Mouse (Mus musculus): ENCODE results near the gene Sebox. TPM values are rescaled to one million over a fixed set of nuclear protein-coding genes. Genes with fewer than 3 reads are reported as not detected.
"Not testable (repeated sequence)": the region's sequence is repeated elsewhere in the genome, so short reads cannot be mapped to it uniquely, and the experiment has no call there.

Sebox gene
- polyA plus RNA-seq, 1 experiment from 2014 or later: 0.09 TPM

DNA sequence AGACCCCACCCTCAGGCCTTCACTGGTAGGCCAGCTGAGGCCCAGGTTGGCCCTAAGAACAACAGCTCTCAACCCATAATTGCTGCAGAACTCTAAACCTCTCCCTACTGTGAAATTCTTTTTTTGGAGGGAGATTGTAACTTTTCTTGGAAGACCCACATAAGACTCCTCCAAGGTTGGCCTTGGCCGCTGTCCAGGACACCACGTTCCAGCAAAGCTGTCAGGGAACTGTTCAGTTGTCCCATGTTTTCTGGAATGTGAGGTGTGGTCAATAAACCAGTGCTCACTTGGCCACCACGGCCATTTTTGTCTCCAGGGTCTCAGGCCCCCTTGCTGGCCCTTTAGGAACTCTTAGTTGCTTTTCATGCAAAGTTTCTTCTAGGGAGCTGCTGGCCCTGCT lies 18.6 kb downstream of the Sebox start:
- Histone ChIP-seq H3K4me1 (replicated peaks) (no peaks in the 10 kb centered on the region), H3K27ac (no peak overlapping the region), H3K27me3 (no peaks in the 10 kb centered on the region), H3K4me2 (no peak overlapping the region), H3K4me3 (replicated peaks) (no peak overlapping the region), H3K9ac (no peak overlapping the region), H3K9me3 (replicated peaks) (no peaks in the 10 kb centered on the region), H3K36me3 (peaks cover 87% of the 10 kb centered on the region)
- no peak for ATAC-seq (ENCODE audit: low read depth)
- no peak for DNase-seq
- 83% methylated on average over 3 of the region's 3 CpGs for WGBS (ENCODE audit: insufficient replicate concordance)

DNA sequence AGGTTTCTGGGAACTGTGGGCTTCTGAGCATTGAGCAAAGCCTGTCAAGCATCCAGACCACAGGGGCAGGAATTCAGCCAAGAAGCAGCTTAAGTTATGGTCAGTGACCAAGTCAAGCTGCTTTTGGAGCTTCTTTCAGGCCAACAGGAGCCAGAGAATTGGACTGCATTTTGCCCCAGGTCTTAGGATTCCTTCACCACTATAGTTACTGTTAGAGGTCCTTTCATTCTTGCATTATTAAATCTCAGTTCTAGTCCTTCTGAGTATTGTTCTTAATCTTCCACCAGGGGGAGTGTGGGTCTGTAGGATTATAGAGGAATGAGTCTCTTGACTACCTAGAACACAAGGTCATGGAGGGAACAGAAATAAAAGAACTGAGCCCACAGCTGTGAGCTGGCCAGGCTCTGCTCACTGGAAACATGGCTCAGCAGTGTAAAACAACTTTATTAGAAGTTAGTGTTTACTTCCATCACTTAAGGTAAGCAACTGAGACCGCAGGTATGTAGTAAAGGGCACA lies 19.3 kb downstream of the Sebox start:
- Histone ChIP-seq H3K9me3 (replicated peaks) (no peaks in the 10 kb centered on the region), H3K4me1 (replicated peaks) (no peaks in the 10 kb centered on the region), H3K4me2 (no peak overlapping the region), H3K9ac (no peak overlapping the region), H3K27ac (no peak overlapping the region), H3K27me3 (no peaks in the 10 kb centered on the region), H3K4me3 (replicated peaks) (no peak overlapping the region), H3K36me3 (peaks cover 91% of the 10 kb centered on the region)
- DNase-seq: no peak
- 69% methylated on average over 1 of the region's 1 CpGs for WGBS (ENCODE audit: insufficient replicate concordance)
- ATAC-seq (ENCODE audit: low read depth): no peak

DNA sequence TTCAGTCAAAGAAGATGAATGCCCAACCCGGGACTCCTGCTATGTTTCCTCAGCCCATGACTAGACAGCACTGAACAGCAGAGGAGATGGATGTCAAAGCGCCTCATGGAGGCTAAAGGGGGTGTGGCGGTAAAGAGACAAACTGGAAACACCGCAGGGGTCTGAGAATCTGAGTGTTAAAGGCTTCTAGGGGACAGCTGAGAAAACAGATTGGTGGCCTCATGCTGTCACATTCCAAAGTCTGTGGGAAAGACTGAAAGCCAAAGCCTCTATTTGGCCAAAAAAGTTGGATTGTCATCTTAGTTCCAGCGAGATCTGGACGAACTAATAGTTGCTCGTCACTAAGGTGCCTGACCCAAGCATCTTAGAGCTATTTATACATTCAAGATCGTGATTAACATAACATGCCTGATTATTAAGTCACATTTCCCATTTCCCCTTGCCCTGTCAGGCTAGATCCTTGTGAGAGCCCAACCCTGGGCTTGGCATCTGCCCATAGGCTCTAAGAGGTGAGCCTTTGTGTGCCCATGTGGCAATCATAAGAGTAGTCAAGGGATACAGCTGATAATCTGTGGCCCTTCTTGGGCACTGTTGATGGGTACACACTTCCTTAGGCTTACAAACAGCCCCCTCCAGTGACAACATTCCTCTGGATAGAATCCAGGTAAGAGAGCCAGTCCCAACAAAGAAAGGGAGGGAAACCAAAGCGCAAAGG lies 20.2 kb downstream of the Sebox start:
- H3K27me3 ChIP-seq: no peaks in the 10 kb centered on the region
- no peak for ATAC-seq (ENCODE audit: low read depth)
- no peak overlapping the region for H3K27ac ChIP-seq
- H3K9ac ChIP-seq: no peak overlapping the region
- DNase-seq: no peak
- H3K36me3 ChIP-seq: peaks cover 91% of the 10 kb centered on the region
- H3K9me3 ChIP-seq (replicated peaks): no peaks in the 10 kb centered on the region
- H3K4me2 ChIP-seq: no peak overlapping the region
- WGBS (ENCODE audit: insufficient replicate concordance): 78% methylated on average over 9 of the region's 9 CpGs
- no peaks in the 10 kb centered on the region for H3K4me1 ChIP-seq (replicated peaks)
- no peak overlapping the region for H3K4me3 ChIP-seq (replicated peaks)

DNA sequence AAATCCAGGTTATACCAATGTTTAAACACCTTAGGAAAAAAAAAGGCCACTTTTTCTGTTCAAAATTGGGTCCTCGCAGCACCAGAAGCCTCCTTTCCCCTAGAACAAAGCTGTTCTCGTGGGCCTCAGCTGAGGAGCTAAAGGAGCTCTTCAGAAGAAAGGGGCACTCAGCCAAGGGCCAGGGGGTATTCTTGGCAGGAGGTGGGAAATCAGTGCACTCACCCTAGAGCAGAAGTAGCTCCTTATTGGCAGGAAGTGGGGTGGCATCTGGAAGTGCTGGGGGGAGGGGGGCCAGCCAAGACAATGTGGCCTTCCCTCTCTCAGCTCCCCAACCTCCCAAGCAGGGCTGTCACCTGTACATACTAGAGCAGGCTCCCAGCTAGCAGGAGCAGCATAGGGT lies 21.6 kb downstream of the Sebox start:
- Histone ChIP-seq H3K4me2 (no peak overlapping the region), H3K27me3 (no peaks in the 10 kb centered on the region), H3K9me3 (replicated peaks) (no peaks in the 10 kb centered on the region), H3K4me3 (replicated peaks) (no peak overlapping the region), H3K4me1 (replicated peaks) (no peaks in the 10 kb centered on the region), H3K9ac (no peak overlapping the region), H3K27ac (no peak overlapping the region), H3K36me3 (peaks cover 85% of the 10 kb centered on the region)
- whole genome bisulfite sequencing (ENCODE audit: insufficient replicate concordance): 76% methylated on average over 2 of the region's 2 CpGs
- ATAC-seq (ENCODE audit: low read depth): no peak
- no peak for DNase-seq

DNA sequence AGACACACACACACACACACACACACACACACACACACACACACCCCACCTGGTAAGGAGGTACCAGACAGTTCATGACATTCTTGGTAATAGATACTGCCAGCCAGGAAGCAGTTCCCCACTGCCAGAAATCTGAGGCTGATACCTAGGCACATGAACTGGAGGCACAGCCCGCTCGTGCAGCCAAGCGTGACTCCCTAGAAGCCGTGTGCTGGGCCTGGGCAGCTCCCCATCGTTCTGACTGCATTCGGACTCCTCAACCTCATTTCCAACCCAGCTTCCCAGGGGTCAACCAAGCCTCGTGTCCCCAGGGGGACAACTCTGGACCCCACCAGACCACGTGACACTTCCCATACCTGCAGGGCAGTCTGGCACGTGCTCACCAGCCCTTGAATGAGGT lies 25.5 kb downstream of the Sebox start:
- WGBS (ENCODE audit: insufficient replicate concordance): 77% methylated on average over 9 of the region's 9 CpGs
- Histone ChIP-seq H3K4me1 (replicated peaks) (no peaks in the 10 kb centered on the region; the same call in 1 of the 2 replicates), H3K4me2 (no peak overlapping the region), H3K27ac (no peak overlapping the region), H3K4me3 (replicated peaks) (no peak overlapping the region), H3K9ac (no peak overlapping the region), H3K27me3 (no peaks in the 10 kb centered on the region), H3K36me3 (peaks cover 48% of the 10 kb centered on the region), H3K9me3 (replicated peaks) (no peaks in the 10 kb centered on the region)
- ATAC-seq (ENCODE audit: low read depth): no peak
- no peak for DNase-seq

DNA sequence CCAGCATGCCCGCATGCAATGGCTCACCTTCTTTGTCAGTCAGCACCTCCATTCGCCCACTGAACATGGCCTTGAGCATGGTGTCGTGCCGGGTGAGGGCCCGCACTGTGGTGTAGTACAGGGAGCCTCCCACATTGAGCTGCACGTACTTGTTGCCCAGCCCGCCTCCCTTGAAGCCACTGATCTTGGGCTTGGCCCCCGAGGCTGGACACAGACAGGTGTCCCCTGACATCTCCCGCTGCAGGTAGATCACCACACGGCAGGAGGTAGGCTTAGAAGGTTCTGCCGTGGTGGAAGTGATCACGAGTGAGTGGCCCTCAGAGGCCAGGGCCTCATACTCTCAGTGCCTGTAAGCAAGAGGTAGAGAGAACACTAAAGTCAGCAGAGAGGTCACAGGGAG lies 26.8 kb downstream of the Sebox start:
- DNase-seq: no peak
- 74% methylated on average over 12 of the region's 12 CpGs for WGBS (ENCODE audit: insufficient replicate concordance)
- Histone ChIP-seq H3K9ac (no peak overlapping the region), H3K27me3 (no peaks in the 10 kb centered on the region), H3K27ac (no peak overlapping the region), H3K36me3 (peaks cover 35% of the 10 kb centered on the region), H3K9me3 (replicated peaks) (no peaks in the 10 kb centered on the region), H3K4me2 (no peak overlapping the region), H3K4me1 (replicated peaks) (peaks cover 10% of the 10 kb centered on the region), H3K4me3 (replicated peaks) (no peak overlapping the region)
- ATAC-seq (ENCODE audit: low read depth): no peak

DNA sequence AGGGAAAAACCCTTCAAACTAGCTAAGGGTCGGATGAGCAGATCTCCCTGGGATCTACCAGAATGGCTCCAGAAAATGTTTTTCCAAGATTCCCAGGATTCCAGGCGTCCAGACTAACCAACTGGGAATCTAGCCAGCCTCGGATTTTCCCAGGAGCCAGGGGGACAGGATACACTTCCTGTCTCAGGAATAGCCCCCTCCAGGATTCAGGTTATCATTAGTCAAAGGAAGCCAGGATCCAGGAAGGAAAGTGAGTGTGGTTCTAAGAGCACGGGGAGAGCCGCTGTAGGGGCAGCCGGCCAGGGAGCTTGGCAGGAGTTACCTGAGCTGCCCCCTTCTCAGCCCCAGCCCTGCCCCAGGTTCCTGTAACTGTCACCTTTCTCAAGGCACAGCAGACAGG lies 27.8 kb downstream of the Sebox start:
- no peaks in the 10 kb centered on the region for H3K9me3 ChIP-seq (replicated peaks)
- DNase-seq: no peak
- no peak for ATAC-seq (ENCODE audit: low read depth)
- H3K27ac ChIP-seq: peak overlapping the region; percentile 24; the same call in 1 of the 2 replicates
- H3K9ac ChIP-seq: no peak overlapping the region
- peaks cover 16% of the 10 kb centered on the region for H3K4me1 ChIP-seq (replicated peaks)
- H3K27me3 ChIP-seq: no peaks in the 10 kb centered on the region
- H3K4me3 ChIP-seq (replicated peaks): no peak overlapping the region
- peaks cover 30% of the 10 kb centered on the region for H3K36me3 ChIP-seq
- H3K4me2 ChIP-seq: no peak overlapping the region
- 52% methylated on average over 6 of the region's 6 CpGs for WGBS (ENCODE audit: insufficient replicate concordance)

DNA sequence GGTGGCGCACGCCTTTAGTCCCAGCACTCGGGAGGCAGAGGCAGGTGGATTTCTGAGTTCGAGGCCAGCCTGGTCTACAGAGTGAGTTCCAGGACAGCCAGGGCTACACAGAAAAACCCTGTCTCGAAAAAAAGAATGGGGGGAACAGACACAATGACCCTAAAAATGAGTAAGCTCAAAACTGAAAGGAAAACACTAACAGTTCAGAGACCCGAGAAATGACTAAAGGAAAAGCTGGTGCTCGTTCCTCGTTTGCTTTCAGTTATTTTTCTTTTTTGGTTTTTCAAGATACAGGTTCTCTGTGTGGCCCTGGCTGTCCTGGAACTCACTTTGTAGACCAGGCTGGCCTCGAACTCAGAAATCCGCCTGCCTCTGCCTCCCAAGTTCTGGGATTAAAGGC lies 28.3 kb downstream of the Sebox start:
- H3K9ac ChIP-seq; H3K4me3 ChIP-seq (replicated peaks); H3K27me3 ChIP-seq; H3K27ac ChIP-seq; H3K9me3 ChIP-seq (replicated peaks); ATAC-seq (ENCODE audit: low read depth); H3K4me2 ChIP-seq; DNase-seq: not testable (repeated sequence)
- Histone ChIP-seq H3K4me1 (replicated peaks) (peaks cover 16% of the 10 kb centered on the region), H3K36me3 (peaks cover 26% of the 10 kb centered on the region)
- whole genome bisulfite sequencing (ENCODE audit: insufficient replicate concordance): 75% methylated on average over 10 of the region's 10 CpGs

DNA sequence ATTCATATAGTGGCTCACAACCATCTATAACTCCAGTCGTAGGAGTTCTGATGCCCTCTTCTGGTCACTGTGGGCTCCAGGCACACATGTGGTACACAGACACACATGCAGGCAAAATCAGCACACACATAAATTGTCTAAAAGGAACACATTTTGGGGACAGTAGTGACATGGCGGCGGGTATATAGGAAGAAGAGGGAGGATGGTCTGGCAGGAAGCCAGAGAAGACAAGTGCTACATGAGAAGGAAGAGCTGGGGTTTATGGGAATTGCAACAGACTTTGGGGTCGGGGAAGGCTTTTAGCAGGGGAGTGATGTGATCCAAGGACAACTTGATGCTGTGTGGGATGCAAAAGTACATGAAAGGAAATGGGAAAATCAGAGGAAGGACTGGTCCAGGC lies 31.3 kb downstream of the Sebox start:
- H3K4me1 ChIP-seq (replicated peaks): peaks cover 39% of the 10 kb centered on the region
- ATAC-seq (ENCODE audit: low read depth): no peak
- H3K9ac ChIP-seq: peak overlapping the region; percentile 73; the same call in 1 of the 2 replicates
- no peaks in the 10 kb centered on the region for H3K9me3 ChIP-seq (replicated peaks)
- H3K27ac ChIP-seq: no peak overlapping the region
- H3K27me3 ChIP-seq: no peaks in the 10 kb centered on the region
- peak overlapping the region; percentile 94 for H3K4me2 ChIP-seq
- peak overlapping the region; percentile 85; the same call in 1 of the 2 replicates for H3K4me3 ChIP-seq (replicated peaks)
- peaks cover 4% of the 10 kb centered on the region for H3K36me3 ChIP-seq
- DNase-seq: no peak
- WGBS (ENCODE audit: insufficient replicate concordance): 69% methylated on average over 4 of the region's 4 CpGs

DNA sequence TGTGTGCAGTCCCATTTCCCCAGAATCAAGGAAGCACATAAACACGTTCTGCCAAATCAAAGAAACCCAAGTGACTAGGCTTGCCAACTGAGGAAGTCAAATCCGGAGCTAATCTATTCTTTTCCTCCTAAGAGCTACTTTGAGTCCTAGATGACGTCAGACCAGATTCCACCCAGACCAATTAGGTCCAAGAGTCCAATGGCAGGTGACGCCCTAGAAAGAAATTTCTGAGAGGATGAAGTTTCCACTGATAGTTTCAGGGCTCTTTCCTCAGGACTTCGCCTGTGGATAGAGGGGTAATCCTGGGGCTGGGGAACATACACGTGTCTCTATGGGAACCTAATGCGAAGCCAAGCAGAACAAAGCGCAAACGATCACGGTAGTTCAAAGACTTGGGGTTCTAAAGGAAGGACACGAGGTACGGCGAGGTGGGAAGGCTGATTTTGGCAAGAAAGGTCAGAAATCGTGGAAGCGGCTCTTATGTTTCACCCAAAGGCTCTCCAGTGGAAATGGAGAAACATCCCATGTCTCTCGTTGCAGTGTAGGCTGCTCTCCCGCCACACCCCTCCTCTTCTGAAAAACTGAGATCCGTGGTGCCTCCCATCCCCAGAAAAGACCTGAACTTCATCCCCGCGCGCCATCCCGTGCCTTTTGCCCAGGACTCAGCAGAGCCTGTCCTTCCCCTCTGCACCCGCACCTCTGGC lies 32.3 kb downstream of the Sebox start:
- H3K9ac ChIP-seq: peak overlapping the region; percentile 73
- no peak for DNase-seq
- WGBS (ENCODE audit: insufficient replicate concordance): under 1% methylated on average over 23 of the region's 23 CpGs
- H3K4me1 ChIP-seq (replicated peaks): peaks cover 42% of the 10 kb centered on the region
- H3K36me3 ChIP-seq: peaks cover 15% of the 10 kb centered on the region
- ATAC-seq (ENCODE audit: low read depth): no peak
- peak overlapping the region; percentile 84 for H3K27ac ChIP-seq
- no peaks in the 10 kb centered on the region for H3K9me3 ChIP-seq (replicated peaks)
- peak overlapping the region; percentile 94 for H3K4me2 ChIP-seq
- H3K27me3 ChIP-seq: no peaks in the 10 kb centered on the region
- H3K4me3 ChIP-seq (replicated peaks): peak overlapping the region; percentile 85

DNA sequence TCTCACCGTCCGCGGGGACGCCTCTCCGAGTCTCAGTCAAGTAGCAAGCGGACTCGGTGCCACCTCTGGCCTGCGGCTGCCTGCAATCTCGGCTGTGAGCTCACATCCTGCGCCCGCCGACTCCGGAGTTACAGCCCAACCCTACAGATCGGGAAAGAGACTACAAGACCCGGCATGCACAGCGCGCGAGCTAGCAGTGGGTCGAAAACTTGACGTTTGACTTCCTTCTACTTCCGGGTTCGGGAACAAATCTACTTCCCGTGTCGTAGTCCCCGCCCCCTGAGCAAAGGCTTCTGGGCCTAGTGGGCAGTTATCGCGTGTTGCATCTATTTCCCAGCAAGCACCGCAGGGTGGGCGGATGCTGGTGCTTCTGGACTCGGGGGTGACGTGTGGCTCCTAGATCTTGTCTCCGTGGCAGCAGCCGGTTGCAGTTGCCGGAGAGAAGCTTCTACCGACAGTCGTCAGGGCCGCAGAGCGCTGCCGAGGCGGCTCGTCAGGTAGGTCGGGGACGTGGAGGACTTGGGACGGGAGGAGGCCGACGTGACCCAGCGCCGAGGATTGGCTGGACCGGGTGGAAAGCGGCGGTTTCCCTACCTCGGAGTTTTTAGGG lies 32.9 kb downstream of the Sebox start, which contains the start of the genes Tnfaip1 and Ift20:
TSS of gene Tnfaip1 (minus strand) at position 253 of the 610 bp plus-strand sequence.
TSS of gene Ift20 (plus strand) at position 282 of the 610 bp plus-strand sequence.
- Histone ChIP-seq H3K27me3 (no peaks in the 10 kb centered on the region), H3K4me3 (replicated peaks) (peak within 1 kb of the TSS; percentile 85), H3K36me3 (peaks cover 21% of the 10 kb centered on the region), H3K27ac (peak within 1 kb of the TSS; percentile 90), H3K9ac (peak within 1 kb of the TSS; percentile 94), H3K4me1 (replicated peaks) (peaks cover 43% of the 10 kb centered on the region), H3K9me3 (replicated peaks) (no peaks in the 10 kb centered on the region), H3K4me2 (peak within 1 kb of the TSS; percentile 94)
- WGBS (ENCODE audit: insufficient replicate concordance): under 1% methylated on average over 52 of the region's 52 CpGs
- DNase-seq: peak; percentile 99
- peak; percentile 96 for ATAC-seq (ENCODE audit: low read depth)
